Mouse (Mus musculus) large intestine, adult 2 months (tissue): ENCODE results near the gene Arl10. TPM values are rescaled to one million over a fixed set of nuclear protein-coding genes. Genes with fewer than 3 reads are reported as not detected.

Source experiments
- DNase-seq: peaks from one replicate; pipeline ENCODE4 v3.0.0-alpha.2; 2012; ENCODE audit warnings: low read depth, low spot score
- WGBS: fragments of 180-500 bp; shearing (Covaris S2); methylation state at CpG from one replicate; pipeline ENCODE4 v1.1.7; 2018; 5-methylcytosine and 5-hydroxymethylcytosine counted together
- polyA plus RNA-seq: library from polyadenylated mRNA; depleted of rRNA; stranded (reverse); fragments of >200 nt; gene quantifications from 2 replicates; pipeline ENCODE4 v1.2.3, GENCODE M21; 2012

The Arl10 gene
- polyA plus RNA-seq, 1 experiment = 7.8 TPM

DNA sequence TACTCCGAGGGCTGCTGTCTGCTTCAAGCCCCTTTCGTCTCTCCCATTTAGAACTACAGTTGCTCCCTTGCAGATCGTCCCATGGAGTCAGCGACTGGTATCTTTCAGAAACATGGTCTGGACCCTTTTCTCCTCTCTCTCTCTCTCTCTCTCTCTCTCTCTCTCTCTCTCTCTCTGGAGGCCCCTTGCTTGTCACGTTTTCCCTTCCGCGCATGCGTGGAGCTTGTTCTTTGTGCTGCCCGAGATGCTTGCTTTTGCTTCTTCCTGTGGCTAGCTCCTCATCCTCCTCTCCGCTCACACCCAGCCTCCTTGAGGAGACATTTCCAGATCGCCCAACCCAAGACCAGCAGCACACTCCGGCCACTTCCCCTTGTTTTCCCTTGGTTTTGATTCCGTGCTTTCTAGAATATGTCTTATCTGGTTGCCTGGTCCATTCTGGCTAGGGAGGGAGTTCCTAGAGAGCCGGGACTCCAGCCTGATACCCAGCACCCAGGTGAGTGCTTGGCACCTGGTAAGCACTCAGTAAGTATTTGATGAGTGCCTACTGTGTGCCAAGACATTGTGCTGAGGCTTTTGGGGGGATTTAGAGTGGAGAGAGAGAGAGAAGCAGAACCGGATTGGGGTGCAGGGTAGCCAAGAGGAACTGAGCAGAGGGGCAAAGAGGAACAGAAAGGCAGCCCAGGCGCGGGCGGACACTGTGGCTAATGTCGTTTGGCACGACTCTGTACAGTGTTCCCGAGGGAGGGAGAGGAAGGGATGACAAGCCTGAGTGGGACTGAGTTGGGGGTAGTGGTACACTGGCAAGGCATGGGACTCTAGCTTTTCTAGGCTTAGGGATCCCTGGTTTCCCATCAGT lies 3.1 kb downstream of the Arl10 start:
- no peak for DNase-seq
- 84% methylated on average over 21 of the region's 21 CpGs for WGBS

GRCm38 (mm10) chr13:54581385-54581784 lies 6.6 kb downstream of the Arl10 start:
- WGBS = 22% methylated on average over 2 of the region's 2 CpGs
- DNase-seq = no peak

DNA sequence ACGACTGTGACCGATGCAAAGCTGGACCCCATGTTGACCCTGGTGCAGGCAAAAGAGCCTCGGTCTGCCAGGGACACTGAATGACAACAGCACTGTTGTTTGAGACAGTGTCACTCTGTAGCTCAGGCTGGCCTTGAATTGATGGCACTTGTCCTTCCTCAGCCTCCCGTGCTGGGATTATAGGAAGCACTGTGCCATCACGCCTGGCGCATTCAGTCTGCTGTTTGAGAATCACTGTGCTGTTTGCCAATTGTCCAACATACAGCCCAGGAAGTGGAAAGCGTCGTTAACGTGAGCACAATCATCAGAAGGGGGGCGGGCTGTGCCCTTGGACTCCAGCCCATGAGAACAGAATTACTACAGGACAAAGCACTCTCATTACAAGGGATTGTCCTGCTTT lies 7.3 kb downstream of the Arl10 start:
- 33% methylated on average over 10 of the region's 10 CpGs for WGBS
- DNase-seq = no peak

DNA sequence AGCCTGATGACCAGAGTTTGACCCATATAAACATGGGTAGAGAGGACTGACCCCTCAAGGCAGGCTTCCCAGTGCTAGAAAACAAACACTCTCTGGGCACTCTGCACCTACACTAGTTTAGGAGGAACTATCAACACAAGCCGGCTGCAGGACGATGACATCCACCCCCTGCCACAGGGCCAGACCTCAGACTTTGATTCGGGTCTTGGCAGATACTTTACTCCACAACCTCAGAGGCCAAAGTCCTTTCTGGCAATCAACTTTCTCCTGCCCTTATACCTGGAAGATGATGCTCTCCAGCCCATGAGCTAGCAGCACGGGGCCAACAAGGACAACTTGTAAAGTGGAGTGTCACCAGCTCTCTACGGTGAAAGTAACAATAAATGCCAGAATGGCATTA lies 8.0 kb downstream of the Arl10 start:
- no peak for DNase-seq
- WGBS = 33% methylated on average over 5 of the region's 5 CpGs

GRCm38 (mm10) chr13:54585831-54586230 lies 11.0 kb downstream of the Arl10 start:
- 90% methylated on average over 11 of the region's 11 CpGs for WGBS
- no peak for DNase-seq

- under 1% methylated on average over 24 of the region's 24 CpGs for WGBS
- no peak for DNase-seq
Observed at GRCm38 (mm10) chr13:54589414-54589995, 14.7 kb downstream of the Arl10 start.

DNA sequence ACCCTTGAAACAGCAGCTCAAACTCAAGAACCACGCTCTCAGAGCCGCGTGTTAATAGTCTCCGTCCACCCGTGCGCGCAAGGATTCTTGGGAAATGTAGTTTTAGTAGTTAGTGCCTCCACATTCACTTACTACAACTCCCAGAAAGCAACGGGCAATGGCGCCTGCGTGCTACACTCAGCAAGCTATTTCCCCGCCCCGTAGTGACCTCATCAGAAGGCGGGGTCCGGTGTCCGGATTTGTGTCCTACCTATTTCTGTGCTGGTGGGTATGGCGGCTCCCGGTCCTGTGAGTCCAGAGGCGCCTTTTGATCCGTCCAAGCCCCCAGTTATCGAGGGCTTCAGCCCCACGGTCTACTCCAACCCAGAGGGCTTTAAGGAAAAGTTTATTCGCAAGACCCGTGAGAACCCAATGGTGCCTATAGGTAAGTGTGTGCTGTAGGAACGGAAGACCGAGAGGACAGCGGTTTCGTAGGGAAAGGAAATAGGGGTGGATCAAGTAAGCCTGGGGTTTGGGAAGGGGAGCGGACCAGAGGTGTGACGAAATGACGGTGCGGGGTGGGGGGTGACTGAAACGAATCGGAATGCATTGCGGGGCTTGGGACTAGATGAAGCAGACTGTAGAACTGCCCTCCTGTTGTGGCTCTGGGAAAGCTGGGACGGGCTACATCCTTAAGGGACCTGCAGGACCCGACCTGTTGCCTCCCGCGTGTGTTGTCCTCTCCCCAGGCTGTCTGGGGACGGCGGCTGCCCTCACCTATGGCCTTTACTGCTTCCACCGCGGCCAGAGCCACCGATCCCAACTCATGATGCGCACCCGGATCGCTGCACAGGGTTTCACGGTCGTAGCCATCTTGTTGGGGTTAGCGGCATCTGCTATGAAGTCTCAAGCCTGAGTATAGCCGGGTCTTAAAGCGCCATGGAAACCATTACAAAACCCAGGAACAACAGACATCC lies 15.5 kb downstream of the Arl10 start, which contains the start of the genes Nop16 and Higd2a:
Gene Nop16 (minus strand): TSS at position 95 of the 956 bp plus-strand sequence.
Gene Higd2a (plus strand): TSS at position 212 of the 956 bp plus-strand sequence.
- peak; percentile 99 for DNase-seq
- under 1% methylated on average over 51 of the region's 51 CpGs for WGBS

- 81% methylated on average over 8 of the region's 8 CpGs for WGBS
- DNase-seq = no peak
Observed at GRCm38 (mm10) chr13:54591776-54592356, 17.1 kb downstream of the Arl10 start.

DNA sequence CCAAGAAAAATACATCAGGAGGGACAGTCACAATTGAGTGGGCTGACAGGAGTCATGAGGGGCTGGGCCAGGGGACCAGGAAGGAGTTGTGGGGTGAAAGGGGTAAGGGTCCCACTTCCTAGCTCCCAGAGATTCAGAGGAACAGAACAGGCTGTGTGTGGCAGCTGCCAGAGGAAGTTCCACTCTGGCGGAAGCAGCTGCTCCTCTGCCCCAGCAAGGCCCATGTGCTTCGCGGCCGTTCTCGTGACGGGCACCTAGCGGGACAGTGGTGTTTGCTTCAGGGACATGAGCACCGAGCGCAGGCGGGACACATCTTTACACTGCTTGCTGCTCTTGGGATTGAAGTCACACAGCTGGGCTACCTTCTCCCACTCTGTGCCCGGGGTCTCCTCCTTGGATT lies 18.8 kb downstream of the Arl10 start:
- DNase-seq = no peak
- WGBS = 85% methylated on average over 11 of the region's 11 CpGs

DNA sequence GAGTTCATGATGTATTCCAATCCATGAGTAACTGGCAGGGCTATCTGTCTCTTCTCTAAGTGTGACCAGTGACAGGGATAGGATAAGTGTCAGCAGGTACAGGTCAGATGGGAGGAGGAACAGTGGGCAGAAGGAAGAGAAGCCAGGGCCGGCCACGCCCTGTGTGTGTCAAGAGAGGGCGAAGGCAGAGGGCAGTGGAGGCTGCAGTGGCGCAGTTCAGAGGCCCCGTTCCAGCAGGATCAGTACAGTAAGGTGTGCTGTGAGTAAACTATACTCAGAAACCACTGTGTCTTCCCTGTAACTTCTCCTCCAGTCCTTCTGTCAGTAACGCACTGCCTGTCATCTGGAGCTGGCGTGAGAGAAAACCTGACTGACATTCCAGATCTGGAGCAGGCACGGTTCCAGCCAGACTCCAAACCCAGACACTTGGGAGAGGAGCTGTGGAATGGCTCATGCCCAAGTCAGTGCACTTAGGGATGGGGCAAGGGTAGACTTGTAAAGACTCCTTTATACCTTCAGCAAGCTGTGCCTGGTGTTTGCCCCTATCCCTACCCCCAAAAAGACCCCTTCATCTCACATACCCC lies 21.4 kb downstream of the Arl10 start:
- no peak for DNase-seq

DNA sequence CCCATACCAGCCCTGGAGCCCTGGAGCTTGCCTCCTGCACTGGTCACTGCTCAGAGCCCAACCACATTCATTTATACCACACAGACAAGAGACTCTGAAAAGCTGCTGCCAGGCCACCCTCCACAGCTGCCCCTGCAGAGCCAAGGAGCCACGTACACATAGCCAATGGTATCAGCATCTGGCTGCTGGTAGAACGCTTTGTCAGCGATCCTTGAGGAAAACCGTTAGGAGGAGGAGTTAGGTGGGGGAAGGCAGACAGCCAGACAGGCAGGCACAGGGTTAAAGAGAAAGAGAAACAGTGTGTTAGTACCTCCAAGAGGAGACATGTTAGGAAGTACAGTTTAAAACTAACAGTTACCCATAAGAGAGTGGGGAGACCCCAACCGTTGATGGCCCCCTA lies 22.1 kb downstream of the Arl10 start:
- no peak for DNase-seq
- WGBS = 60% methylated on average over 5 of the region's 5 CpGs

More for the DNA sequence above, 21.4 kb downstream of the Arl10 start:
- 40% methylated on average over 8 of the region's 8 CpGs for WGBS

DNA sequence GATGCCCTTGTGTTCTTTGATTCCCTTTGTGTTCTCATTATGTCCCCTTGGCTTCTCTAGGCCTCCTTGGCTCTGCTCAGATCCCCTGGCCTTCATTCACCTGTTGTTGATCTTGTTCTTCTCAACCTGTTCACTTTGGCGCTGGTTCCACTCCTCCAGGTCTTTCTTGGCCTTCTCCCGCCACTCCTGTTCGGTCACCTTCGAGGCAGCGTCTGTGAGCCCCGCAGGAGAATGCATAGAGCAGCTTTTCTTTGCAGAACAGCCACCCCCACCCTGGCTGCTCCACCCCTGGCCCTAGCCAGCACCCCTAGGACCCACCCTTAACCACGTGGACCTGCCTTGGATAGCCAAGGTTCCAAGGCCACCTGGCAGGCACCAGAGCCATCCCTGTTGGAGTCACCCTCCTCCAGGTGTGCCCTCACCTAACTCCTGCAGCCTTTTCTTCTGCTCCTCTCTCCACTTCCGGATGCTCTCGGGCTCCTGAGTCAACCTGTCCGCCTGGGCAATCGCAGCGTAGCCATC lies 23.9 kb downstream of the Arl10 start:
- WGBS = 25% methylated on average over 12 of the region's 12 CpGs
- DNase-seq = no peak

DNA sequence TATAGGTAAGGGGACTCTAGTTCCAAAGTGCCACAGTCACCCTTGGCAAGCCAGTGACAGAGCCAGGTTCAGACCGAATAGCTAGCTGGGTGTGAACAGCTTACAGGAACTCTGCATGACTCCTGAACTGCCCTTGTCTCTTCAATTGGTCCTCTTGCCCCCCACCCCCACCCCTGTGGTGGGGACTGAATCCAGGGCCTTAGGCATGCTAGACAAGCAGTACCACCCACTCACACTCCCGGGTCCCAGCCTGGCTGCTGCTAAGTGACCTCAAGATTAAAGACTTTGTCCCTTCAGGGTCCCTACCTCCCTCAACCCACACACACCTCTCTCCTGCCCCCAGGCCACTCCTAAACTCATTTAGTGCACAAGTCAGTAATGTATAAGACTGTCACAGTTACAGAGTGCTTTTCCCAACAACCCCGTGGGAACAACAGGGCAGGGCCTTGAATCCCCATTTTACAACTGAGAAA lies 27.9 kb downstream of the Arl10 start:
- DNase-seq = no peak
- 17% methylated on average over 3 of the region's 3 CpGs for WGBS

GRCm38 (mm10) chr13:54603501-54603900 lies 28.7 kb downstream of the Arl10 start:
- DNase-seq = no peak

GRCm38 (mm10) chr13:54604221-54604620 lies 29.4 kb downstream of the Arl10 start:
- no peak for DNase-seq
- WGBS = 75% methylated on average over 4 of the region's 4 CpGs

DNA sequence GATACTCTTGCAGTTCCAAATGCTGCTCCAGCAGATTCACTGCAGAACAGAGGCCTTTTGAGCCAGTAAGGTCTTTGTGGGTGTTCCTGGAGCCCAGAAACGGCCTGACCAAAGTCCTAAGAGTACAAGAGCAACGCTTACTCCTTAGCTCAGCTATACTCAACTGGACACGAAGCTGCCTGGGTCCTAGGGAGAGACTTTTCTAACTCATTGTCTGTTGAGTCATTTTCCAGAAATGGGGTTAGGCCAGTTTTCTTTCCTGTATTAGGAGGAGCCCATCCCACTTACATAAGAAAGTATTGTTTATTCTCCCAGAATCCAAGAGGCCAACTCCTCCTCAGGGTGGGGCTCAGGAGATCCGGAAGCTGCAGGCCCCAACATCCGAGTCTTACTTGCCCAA lies 30.6 kb downstream of the Arl10 start:
- WGBS = 28% methylated on average over 5 of the region's 5 CpGs
- no peak for DNase-seq

DNA sequence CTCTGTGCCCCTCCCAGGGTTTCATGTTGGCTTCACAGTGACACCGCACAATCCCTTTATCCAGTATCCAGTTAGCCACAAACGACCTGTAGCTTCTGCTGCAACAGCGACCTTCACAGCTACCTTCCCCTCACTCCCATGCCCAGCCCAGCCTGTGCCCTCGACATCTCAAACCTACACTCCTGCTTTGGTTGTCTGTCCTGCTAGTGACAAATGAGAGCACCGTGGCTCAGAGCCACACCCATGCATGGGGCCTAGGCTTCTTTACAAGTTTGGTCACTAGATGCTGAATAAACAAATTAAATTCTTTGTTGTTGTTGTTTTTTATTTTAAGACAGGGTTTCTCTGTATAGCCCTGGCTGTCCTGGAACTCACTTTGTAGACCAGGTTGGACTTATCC lies 32.4 kb downstream of the Arl10 start:
- DNase-seq = no peak
- 46% methylated on average over 5 of the region's 5 CpGs for WGBS

DNA sequence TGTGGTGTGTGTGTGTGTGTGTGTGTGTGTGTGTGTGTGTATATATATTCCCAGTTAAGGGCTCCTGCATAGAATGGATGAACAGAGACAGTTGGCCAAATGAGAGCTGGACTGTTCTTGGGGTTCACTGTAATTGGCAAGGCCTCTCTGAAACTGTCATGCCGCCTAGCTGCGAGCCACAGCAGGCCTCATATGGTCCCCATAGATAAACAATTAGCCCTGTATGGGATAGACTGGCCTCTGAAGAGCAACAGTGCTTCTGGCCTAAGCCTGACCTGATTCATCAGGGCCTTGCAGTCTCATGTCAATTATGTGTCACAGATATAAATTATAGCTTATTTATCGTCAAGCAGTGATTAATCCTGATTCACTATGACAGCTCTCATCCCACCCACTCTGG lies 33.2 kb downstream of the Arl10 start:
- DNase-seq = no peak
- WGBS = 60% methylated on average over 3 of the region's 3 CpGs

DNA sequence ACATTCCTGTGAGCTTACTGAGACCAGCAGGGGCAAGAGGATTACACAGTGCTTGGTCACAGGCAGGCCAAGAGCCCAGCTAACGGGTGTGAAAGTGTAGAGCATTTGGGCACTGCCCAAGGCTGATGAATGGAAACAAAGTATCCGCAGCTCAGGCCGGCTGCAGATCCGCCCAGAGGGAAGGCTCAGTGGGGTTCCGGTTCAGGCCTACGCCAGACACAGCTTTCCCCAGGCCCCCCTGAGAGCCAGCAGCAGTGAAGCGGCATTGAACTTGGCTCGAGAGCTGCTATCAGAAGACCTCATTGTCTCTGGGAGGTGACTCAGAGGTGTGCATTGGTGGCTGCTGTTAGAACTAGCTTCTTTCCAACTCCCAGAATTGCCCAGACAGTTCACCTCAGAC lies 33.9 kb downstream of the Arl10 start:
- 27% methylated on average over 8 of the region's 8 CpGs for WGBS
- no peak for DNase-seq
